Mouse (Mus musculus) forebrain, embryonic 12.5 days (tissue): ENCODE data around the gene Picalm. TPM values are rescaled to one million over a fixed set of nuclear protein-coding genes. Genes with fewer than 3 reads are reported as not detected.
"Not testable (repeated sequence)": the region's sequence is repeated elsewhere in the genome, so short reads cannot be mapped to it uniquely, and the experiment has no call there.

Experiments
- ATAC-seq: fragments of 200-750 bp; cut with Nextera tagmentation; 2 replicates; pipeline ENCODE4 v1.8.0; 2017; ENCODE audit warnings: moderate TSS enrichment; ENCODE audit not compliant: low FRiP score
- H3K27ac ChIP-seq: fragments of 300-500 bp; sonication (generic); 2 replicates; pipeline ENCODE4 v1.5.1; 2016; ENCODE audit warnings: mild to moderate bottlenecking
- H3K27me3 ChIP-seq: fragments of 300-500 bp; sonication (generic); 2 replicates; pipeline ENCODE4 v1.6.1; 2016; ENCODE audit warnings: mild to moderate bottlenecking
- H3K36me3 ChIP-seq: fragments of 300-500 bp; sonication (generic); replicated peaks from 2 replicates; pipeline ENCODE4 v1.6.1; 2016; ENCODE audit warnings: mild to moderate bottlenecking
- H3K4me1 ChIP-seq: fragments of 300-500 bp; sonication (generic); 2 replicates; pipeline ENCODE4 v1.6.1; 2016
- H3K4me2 ChIP-seq: fragments of 300-500 bp; sonication (generic); 2 replicates; pipeline ENCODE4 v1.6.1; 2016; ENCODE audit warnings: mild to moderate bottlenecking, moderate library complexity
- H3K4me3 ChIP-seq: fragments of 300-500 bp; sonication (generic); replicated peaks from 2 replicates; pipeline ENCODE4 v1.5.1; 2016; ENCODE audit warnings: mild to moderate bottlenecking
- H3K9ac ChIP-seq: fragments of 300-500 bp; sonication (generic); 2 replicates; pipeline ENCODE4 v1.6.1; 2016; ENCODE audit warnings: mild to moderate bottlenecking
- H3K9me3 ChIP-seq: fragments of 300-500 bp; sonication (generic); 2 replicates; pipeline ENCODE4 v1.6.1; 2016
- WGBS: fragments of 180-500 bp; shearing (Covaris S2); methylation state at CpG from one replicate; pipeline ENCODE4 v1.1.7; 2016; 5-methylcytosine and 5-hydroxymethylcytosine counted together
- polyA plus RNA-seq: library from polyadenylated mRNA; unstranded; fragments of >200 nt; fragmentation: Nextera tagmentation; extraction: Ambion mirVana; gene quantifications from 2 replicates; pipeline ENCODE4 v1.2.1, GENCODE M21; 2016

Gene Picalm
- polyA plus RNA-seq, 1 experiment from 2014 or later, result 43.9 TPM

- no peak for ATAC-seq
- Histone ChIP-seq H3K4me1 (no peaks in the 10 kb centered on the region), H3K27ac (no peak overlapping the region), H3K9ac (no peak overlapping the region), H3K4me2 (no peak overlapping the region), H3K36me3 (no peaks in the 10 kb centered on the region), H3K9me3 (no peaks in the 10 kb centered on the region), H3K4me3 (no peak overlapping the region), H3K27me3 (no peaks in the 10 kb centered on the region)
- WGBS, result 96% methylated on average over 4 of the region's 4 CpGs
These were observed 98.1 kb downstream of the Picalm start for GRCm38 (mm10) chr7:90228075-90228474.

- H3K27ac ChIP-seq, H3K9ac ChIP-seq, H3K9me3 ChIP-seq, H3K4me1 ChIP-seq, H3K27me3 ChIP-seq, H3K4me3 ChIP-seq, ATAC-seq, H3K4me2 ChIP-seq, H3K36me3 ChIP-seq: not testable (repeated sequence)
These were observed 98.9 kb downstream of the Picalm start for GRCm38 (mm10) chr7:90228884-90229283.

GRCm38 (mm10) chr7:90231431-90231830 lies 101.4 kb downstream of the Picalm start:
- no peak overlapping the region for H3K27ac ChIP-seq
- ATAC-seq, result no peak
- H3K27me3 ChIP-seq, result no peaks in the 10 kb centered on the region
- no peak overlapping the region for H3K9ac ChIP-seq
- H3K36me3 ChIP-seq, result no peaks in the 10 kb centered on the region
- WGBS, result 70% methylated on average over 9 of the region's 9 CpGs
- H3K4me3 ChIP-seq, result no peak overlapping the region
- H3K4me1 ChIP-seq, result 0 out of 2 replicates have a peak, but pooled peaks cover 5% of the 10 kb centered on the region
- no peak overlapping the region for H3K4me2 ChIP-seq
- H3K9me3 ChIP-seq, result no peaks in the 10 kb centered on the region

- Histone ChIP-seq H3K9me3 (no peaks in the 10 kb centered on the region), H3K9ac (no peak overlapping the region), H3K4me3 (no peak overlapping the region), H3K4me1 (0 out of 2 replicates have a peak, but pooled peaks cover 5% of the 10 kb centered on the region), H3K4me2 (no peak overlapping the region), H3K27me3 (no peaks in the 10 kb centered on the region), H3K27ac (no peak overlapping the region), H3K36me3 (no peaks in the 10 kb centered on the region)
- no peak for ATAC-seq
- WGBS, result 73% methylated on average over 4 of the region's 4 CpGs
These were observed 103.9 kb downstream of the Picalm start for GRCm38 (mm10) chr7:90233921-90234320.

GRCm38 (mm10) chr7:90236289-90236905 lies 106.4 kb downstream of the Picalm start:
- ATAC-seq, result no peak
- H3K4me3 ChIP-seq, result no peak overlapping the region
- no peaks in the 10 kb centered on the region for H3K9me3 ChIP-seq
- 35% methylated on average over 4 of the region's 4 CpGs for WGBS
- H3K4me2 ChIP-seq, result no peak overlapping the region
- no peaks in the 10 kb centered on the region for H3K27me3 ChIP-seq
- 0 out of 2 replicates have a peak, but pooled peaks cover 5% of the 10 kb centered on the region for H3K4me1 ChIP-seq
- no peak overlapping the region for H3K27ac ChIP-seq
- no peak overlapping the region for H3K9ac ChIP-seq
- no peaks in the 10 kb centered on the region for H3K36me3 ChIP-seq

- no peaks in the 10 kb centered on the region for H3K9me3 ChIP-seq
- no peak overlapping the region for H3K4me3 ChIP-seq
- WGBS, result 92% methylated on average over 6 of the region's 6 CpGs
- no peak overlapping the region for H3K9ac ChIP-seq
- H3K36me3 ChIP-seq, result no peaks in the 10 kb centered on the region
- no peak overlapping the region for H3K27ac ChIP-seq
- no peak overlapping the region for H3K4me2 ChIP-seq
- no peaks in the 10 kb centered on the region for H3K4me1 ChIP-seq
- no peak for ATAC-seq
- no peaks in the 10 kb centered on the region for H3K27me3 ChIP-seq
These were observed 113.1 kb downstream of the Picalm start for GRCm38 (mm10) chr7:90243151-90243550.

GRCm38 (mm10) chr7:90243643-90244042 lies 113.6 kb downstream of the Picalm start:
- no peaks in the 10 kb centered on the region for H3K9me3 ChIP-seq
- no peaks in the 10 kb centered on the region for H3K4me1 ChIP-seq
- no peaks in the 10 kb centered on the region for H3K36me3 ChIP-seq
- no peak for ATAC-seq
- H3K4me3 ChIP-seq, result no peak overlapping the region
- H3K9ac ChIP-seq, result no peak overlapping the region
- WGBS, result 83% methylated on average over 5 of the region's 5 CpGs
- no peak overlapping the region for H3K27ac ChIP-seq
- no peak overlapping the region for H3K4me2 ChIP-seq
- H3K27me3 ChIP-seq, result no peaks in the 10 kb centered on the region

GRCm38 (mm10) chr7:90252946-90253345 lies 122.9 kb downstream of the Picalm start:
- H3K4me2 ChIP-seq, result no peak overlapping the region
- no peaks in the 10 kb centered on the region for H3K4me1 ChIP-seq
- no peak for ATAC-seq
- no peaks in the 10 kb centered on the region for H3K9me3 ChIP-seq
- H3K27me3 ChIP-seq, result no peaks in the 10 kb centered on the region
- no peak overlapping the region for H3K4me3 ChIP-seq
- WGBS, result 79% methylated on average over 5 of the region's 5 CpGs
- no peak overlapping the region for H3K9ac ChIP-seq
- H3K27ac ChIP-seq, result no peak overlapping the region
- H3K36me3 ChIP-seq, result no peaks in the 10 kb centered on the region

GRCm38 (mm10) chr7:90258701-90259100 lies 128.7 kb downstream of the Picalm start:
- Histone ChIP-seq H3K36me3 (no peaks in the 10 kb centered on the region), H3K4me3 (no peak overlapping the region), H3K4me1 (peaks cover 10% of the 10 kb centered on the region; the same call in 1 of the 2 replicates), H3K27me3 (no peaks in the 10 kb centered on the region), H3K9ac (no peak overlapping the region), H3K4me2 (no peak overlapping the region), H3K27ac (no peak overlapping the region), H3K9me3 (no peaks in the 10 kb centered on the region)
- 93% methylated on average over 2 of the region's 2 CpGs for WGBS
- no peak for ATAC-seq

GRCm38 (mm10) chr7:90259899-90260298 lies 129.9 kb downstream of the Picalm start:
- Histone ChIP-seq H3K9me3 (no peaks in the 10 kb centered on the region), H3K27ac (no peak overlapping the region), H3K4me2 (no peak overlapping the region), H3K4me3 (no peak overlapping the region), H3K36me3 (no peaks in the 10 kb centered on the region), H3K9ac (no peak overlapping the region), H3K4me1 (peaks cover 10% of the 10 kb centered on the region; the same call in 1 of the 2 replicates), H3K27me3 (no peaks in the 10 kb centered on the region)
- ATAC-seq, result no peak
- 83% methylated on average over 2 of the region's 2 CpGs for WGBS

- peaks cover 16% of the 10 kb centered on the region for H3K4me1 ChIP-seq
- H3K4me3 ChIP-seq, result no peak overlapping the region
- H3K36me3 ChIP-seq, result no peaks in the 10 kb centered on the region
- WGBS, result 14% methylated on average over 7 of the region's 7 CpGs
- peak overlapping the region; percentile 26 for H3K4me2 ChIP-seq
- H3K9ac ChIP-seq, result no peak overlapping the region
- peak; percentile 67 for ATAC-seq
- no peaks in the 10 kb centered on the region for H3K9me3 ChIP-seq
- H3K27ac ChIP-seq, result peak overlapping the region; percentile 78
- H3K27me3 ChIP-seq, result no peaks in the 10 kb centered on the region
These were observed 132.0 kb downstream of the Picalm start for GRCm38 (mm10) chr7:90261902-90262599.
